Mouse (Mus musculus) forebrain, embryonic 11.5 days (tissue): ENCODE results near the gene Ulk2. TPM values are rescaled to one million over a fixed set of nuclear protein-coding genes. Genes with fewer than 3 reads are reported as not detected.
A peak's percentile ranks its signal among the peaks of the same experiment; 100 is the strongest.
"Not testable (repeated sequence)": the region's sequence is repeated elsewhere in the genome, so short reads cannot be mapped to it uniquely, and the experiment has no call there.

Experiments used
- ATAC-seq: fragments of 200-750 bp; cut with Nextera tagmentation; replicated peaks from 2 replicates; pipeline ENCODE4 v1.8.0; 2017; ENCODE audit warnings: moderate TSS enrichment; ENCODE audit not compliant: low FRiP score
- DNase-seq: peaks from one replicate; pipeline ENCODE4 v3.0.0-alpha.2; 2017; ENCODE audit warnings: low spot score
- H3K27ac ChIP-seq: fragments of 300-500 bp; sonication (generic); 2 replicates; pipeline ENCODE4 v1.5.1; 2014; ENCODE audit warnings: low read depth, low read length
- H3K27me3 ChIP-seq: fragments of 300-500 bp; sonication (generic); 2 replicates; pipeline ENCODE4 v1.6.1; 2014; ENCODE audit warnings: mild to moderate bottlenecking, low read length, mixed read lengths; ENCODE audit not compliant: control insufficient read depth, insufficient read depth
- H3K36me3 ChIP-seq: fragments of 300-500 bp; sonication (generic); 2 replicates; pipeline ENCODE4 v1.6.1; 2014; ENCODE audit warnings: mild to moderate bottlenecking, low read length, moderate library complexity, mixed read lengths; ENCODE audit not compliant: control insufficient read depth, insufficient read depth
- H3K4me1 ChIP-seq: fragments of 300-500 bp; sonication (generic); replicated peaks from 2 replicates; pipeline ENCODE4 v1.6.1; 2014; ENCODE audit warnings: low read length, mixed read lengths; ENCODE audit not compliant: control insufficient read depth, insufficient read depth
- H3K4me2 ChIP-seq: fragments of 300-500 bp; sonication (generic); 2 replicates; pipeline ENCODE4 v1.6.1; 2014; ENCODE audit warnings: low read depth, mild to moderate bottlenecking, low read length, moderate library complexity, mixed read lengths; ENCODE audit not compliant: severe bottlenecking
- H3K4me3 ChIP-seq: fragments of 300-500 bp; sonication (generic); 2 replicates; pipeline ENCODE4 v1.5.1; 2014; ENCODE audit warnings: low read depth, low read length
- H3K9ac ChIP-seq: fragments of 300-500 bp; sonication (generic); 2 replicates; pipeline ENCODE4 v1.6.1; 2014; ENCODE audit warnings: low read length
- H3K9me3 ChIP-seq: fragments of 300-500 bp; sonication (generic); 2 replicates; pipeline ENCODE4 v1.6.1; 2016; ENCODE audit warnings: low read length, mixed read lengths; ENCODE audit not compliant: control insufficient read depth
- WGBS: fragments of 180-500 bp; shearing (Covaris S2); extraction: QIAGEN DNeasy Blood & Tissue Kit; methylation state at CpG from one replicate; pipeline ENCODE4 v1.1.7; 2014; 5-methylcytosine and 5-hydroxymethylcytosine counted together
- polyA plus RNA-seq: library from polyadenylated mRNA; unstranded; fragments of >200 nt; fragmentation: Nextera tagmentation; extraction: Ambion mirVana; gene quantifications from 2 replicates; pipeline ENCODE4 v1.2.1, GENCODE M21; 2014

The Ulk2 gene
- polyA plus RNA-seq, 1 experiment from 2014 or later, result 28.8 TPM

DNA sequence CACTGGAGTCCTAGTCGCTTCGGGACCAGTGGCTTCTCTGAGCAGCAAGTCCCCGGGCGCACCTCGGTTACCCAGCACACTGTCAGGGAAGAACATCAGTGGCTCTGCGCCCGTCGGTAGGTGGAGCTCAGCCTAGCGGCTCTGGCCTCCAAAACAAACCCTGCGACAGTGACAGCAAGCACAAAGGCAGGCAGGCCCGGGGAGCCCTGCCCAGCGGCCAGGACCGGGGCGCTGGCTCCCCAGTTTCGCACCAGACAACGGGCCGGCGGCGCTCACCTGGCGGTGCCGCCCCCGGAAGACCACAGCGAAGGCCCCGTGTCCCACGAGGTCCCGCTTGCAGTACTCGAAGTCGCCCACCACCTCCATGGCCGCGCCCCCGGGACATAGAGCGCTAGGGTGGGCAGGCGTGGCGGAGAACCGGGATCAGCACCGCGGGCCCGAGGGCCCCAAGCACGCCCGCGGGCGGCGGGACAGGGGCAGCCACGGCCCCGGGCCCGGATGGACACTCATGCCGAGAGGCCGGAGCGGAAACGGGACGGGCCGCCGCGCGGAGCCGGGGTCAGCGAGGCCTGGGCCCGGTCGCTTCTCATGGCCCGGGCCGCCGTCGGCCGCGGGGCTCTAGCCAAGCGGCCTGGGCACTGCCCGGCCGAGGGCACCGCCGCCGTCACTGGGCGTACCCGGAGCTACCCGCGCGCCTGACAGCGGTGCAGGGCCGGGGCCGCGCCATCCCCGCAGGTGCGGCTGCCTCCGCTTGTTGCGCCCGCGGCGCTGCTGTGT lies 474 bp downstream of the Ulk2 start:
- peak; percentile 91 for DNase-seq
- Histone ChIP-seq H3K4me3 (peak overlapping the region; percentile 94), H3K4me2 (peak overlapping the region; percentile 78), H3K27ac (peak overlapping the region; percentile 86), H3K36me3 (no peaks in the 10 kb centered on the region), H3K4me1 (no peaks in the 10 kb centered on the region), H3K27me3 (no peaks in the 10 kb centered on the region), H3K9me3 (no peaks in the 10 kb centered on the region), H3K9ac (peak overlapping the region; percentile 98)
- peak; percentile 83 for ATAC-seq
- under 1% methylated on average over 87 of the region's 87 CpGs for WGBS

DNA sequence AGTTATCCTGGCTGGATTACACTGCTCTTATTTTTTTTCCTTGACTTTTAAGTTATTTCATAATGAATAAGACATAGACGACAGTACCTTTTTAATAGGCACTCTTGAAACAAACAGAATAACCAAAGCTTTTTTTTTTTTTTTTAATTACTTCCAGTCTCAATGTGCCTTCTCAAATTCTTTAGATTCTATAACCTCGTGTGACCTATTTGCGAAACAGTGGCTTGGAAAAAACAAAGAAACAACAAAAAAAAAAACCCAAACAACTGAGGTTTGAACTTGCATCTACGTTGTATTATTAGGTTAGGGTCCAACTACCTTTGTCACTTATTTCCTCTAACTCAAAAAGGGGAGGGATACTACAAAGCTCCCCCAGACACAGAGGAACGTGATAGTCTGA lies 1.2 kb downstream of the Ulk2 start:
- H3K36me3 ChIP-seq, result no peaks in the 10 kb centered on the region
- H3K4me2 ChIP-seq, result peak overlapping the region; percentile 78
- 11% methylated on average over 5 of the region's 5 CpGs for WGBS
- DNase-seq, result no peak
- H3K4me3 ChIP-seq, result peak overlapping the region; percentile 94
- peak overlapping the region; percentile 98 for H3K9ac ChIP-seq
- no peaks in the 10 kb centered on the region for H3K9me3 ChIP-seq
- H3K27me3 ChIP-seq, result no peaks in the 10 kb centered on the region
- ATAC-seq, result no peak
- no peak overlapping the region for H3K27ac ChIP-seq
- no peaks in the 10 kb centered on the region for H3K4me1 ChIP-seq

DNA sequence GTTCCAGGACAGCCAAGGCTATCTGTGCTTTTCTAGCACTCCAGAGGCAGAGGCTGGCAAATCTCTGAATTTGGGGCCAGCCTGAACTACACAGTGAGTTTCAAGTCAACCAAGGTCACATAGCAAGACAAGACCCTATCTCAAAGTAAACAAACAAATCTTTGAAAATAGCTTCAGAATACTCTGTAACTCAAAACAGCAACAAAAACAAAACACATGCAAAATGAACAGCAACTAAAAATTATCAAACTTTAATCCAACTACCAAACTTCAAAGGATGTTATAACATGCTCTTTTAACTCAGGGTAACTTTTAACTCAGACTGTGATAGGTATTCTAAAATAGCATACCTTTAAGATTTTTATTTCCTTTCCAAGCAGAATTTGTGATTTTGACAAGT lies 2.0 kb downstream of the Ulk2 start:
- H3K9me3 ChIP-seq, result no peaks in the 10 kb centered on the region
- H3K27me3 ChIP-seq, result no peaks in the 10 kb centered on the region
- H3K36me3 ChIP-seq, result no peaks in the 10 kb centered on the region
- no peak overlapping the region for H3K4me3 ChIP-seq
- H3K9ac ChIP-seq, result no peak overlapping the region
- DNase-seq (no peak), ATAC-seq (no peak)
- H3K27ac ChIP-seq, result no peak overlapping the region
- H3K4me2 ChIP-seq, result no peak overlapping the region
- H3K4me1 ChIP-seq, result no peaks in the 10 kb centered on the region

DNA sequence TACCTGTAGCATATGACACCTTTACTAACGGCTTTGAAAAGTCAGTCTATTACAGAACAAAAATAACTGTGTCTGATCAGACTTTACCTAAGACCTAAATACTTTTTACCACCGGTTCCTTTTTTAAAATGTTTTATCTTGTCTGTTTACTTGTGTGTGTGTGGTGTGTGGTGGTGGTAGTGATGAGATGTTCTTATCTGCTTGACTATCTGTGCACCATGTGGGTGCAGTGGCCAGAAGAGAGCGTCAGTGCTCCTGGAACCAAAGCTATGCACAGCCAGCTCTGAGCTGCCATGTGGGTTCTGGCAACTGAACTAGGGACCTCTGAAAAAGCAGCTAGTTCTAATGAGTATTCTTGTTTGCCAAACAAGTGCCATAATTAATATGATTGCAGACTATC lies 3.7 kb downstream of the Ulk2 start:
- Histone ChIP-seq H3K9me3 (no peaks in the 10 kb centered on the region), H3K9ac (no peak overlapping the region), H3K4me2 (no peak overlapping the region), H3K4me1 (no peaks in the 10 kb centered on the region), H3K4me3 (no peak overlapping the region), H3K36me3 (no peaks in the 10 kb centered on the region), H3K27ac (no peak overlapping the region), H3K27me3 (no peaks in the 10 kb centered on the region)
- DNase-seq, result no peak
- 83% methylated on average over 3 of the region's 3 CpGs for WGBS
- no peak for ATAC-seq

DNA sequence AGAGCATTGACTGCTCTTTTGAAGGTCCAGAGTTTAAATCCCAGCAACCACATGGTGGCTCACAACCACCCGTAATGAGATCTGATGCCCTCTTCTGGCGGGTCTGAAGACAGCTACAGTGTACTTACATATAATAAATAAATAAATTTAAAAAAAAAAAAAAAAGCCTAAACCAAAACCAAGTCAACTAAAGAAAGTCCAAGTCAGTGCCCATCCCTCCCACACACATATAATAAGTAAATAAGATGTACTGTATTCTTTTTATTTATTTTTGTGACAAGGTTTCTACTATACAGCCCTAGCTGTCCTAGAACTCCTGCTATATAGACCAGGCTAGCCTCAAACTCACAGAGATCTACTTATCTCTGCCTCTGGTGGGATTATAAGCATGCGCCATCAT lies 14.2 kb downstream of the Ulk2 start:
- DNase-seq, H3K9me3 ChIP-seq, H3K27ac ChIP-seq, H3K27me3 ChIP-seq, H3K4me1 ChIP-seq, H3K4me3 ChIP-seq, H3K9ac ChIP-seq, H3K36me3 ChIP-seq, ATAC-seq, H3K4me2 ChIP-seq: not testable (repeated sequence)
- 70% methylated on average over 3 of the region's 3 CpGs for WGBS

DNA sequence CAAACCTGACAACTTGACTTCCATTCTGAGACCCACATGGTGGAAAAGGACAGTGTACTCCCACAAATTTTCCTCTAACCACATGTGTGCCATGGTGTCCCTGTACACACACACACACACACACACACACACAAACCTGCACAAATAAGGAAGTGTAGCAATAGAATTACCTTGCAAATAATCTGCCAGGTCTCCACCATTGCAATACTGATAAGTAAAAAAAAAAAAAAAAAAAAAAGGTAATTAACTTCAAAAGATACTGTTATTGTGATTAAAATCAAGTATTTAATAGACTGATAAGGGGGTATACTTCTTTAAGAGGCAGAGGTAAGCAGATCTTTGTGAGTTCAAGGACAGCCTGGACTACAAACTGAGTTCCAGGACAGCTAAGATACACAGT lies 14.9 kb downstream of the Ulk2 start:
- Histone ChIP-seq H3K4me1 (no peaks in the 10 kb centered on the region), H3K4me2 (no peak overlapping the region), H3K4me3 (no peak overlapping the region), H3K27ac (no peak overlapping the region), H3K9ac (no peak overlapping the region), H3K9me3 (no peaks in the 10 kb centered on the region), H3K36me3 (no peaks in the 10 kb centered on the region; the same call in 1 of the 2 replicates), H3K27me3 (no peaks in the 10 kb centered on the region)
- no peak for DNase-seq
- ATAC-seq, result no peak

DNA sequence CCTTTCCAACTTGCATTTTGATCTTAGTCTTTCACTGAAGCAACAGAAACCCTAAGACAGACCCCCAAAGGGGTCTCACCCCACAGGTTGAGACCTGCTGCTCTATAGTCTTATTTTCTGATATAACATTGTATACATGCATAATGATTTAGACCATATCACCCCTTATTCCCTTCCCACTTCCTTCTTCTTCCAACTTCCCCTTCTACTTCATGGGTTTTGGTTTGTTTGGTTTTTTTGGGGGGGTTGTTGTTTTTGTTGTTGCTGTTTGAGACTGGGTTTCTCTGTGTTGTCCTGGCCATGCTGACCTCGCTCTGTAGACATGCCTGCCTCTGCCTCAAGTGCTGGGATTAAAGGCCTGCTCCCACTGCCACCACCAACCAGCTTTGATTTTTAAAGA lies 15.7 kb downstream of the Ulk2 start:
- Histone ChIP-seq H3K9me3 (no peaks in the 10 kb centered on the region), H3K4me2 (no peak overlapping the region), H3K27ac (no peak overlapping the region), H3K9ac (no peak overlapping the region), H3K36me3 (no peaks in the 10 kb centered on the region; the same call in 1 of the 2 replicates), H3K27me3 (no peaks in the 10 kb centered on the region), H3K4me1 (no peaks in the 10 kb centered on the region), H3K4me3 (no peak overlapping the region)
- ATAC-seq (no peak), DNase-seq (no peak)
- WGBS, result 97% methylated on average over 1 of the region's 1 CpGs

DNA sequence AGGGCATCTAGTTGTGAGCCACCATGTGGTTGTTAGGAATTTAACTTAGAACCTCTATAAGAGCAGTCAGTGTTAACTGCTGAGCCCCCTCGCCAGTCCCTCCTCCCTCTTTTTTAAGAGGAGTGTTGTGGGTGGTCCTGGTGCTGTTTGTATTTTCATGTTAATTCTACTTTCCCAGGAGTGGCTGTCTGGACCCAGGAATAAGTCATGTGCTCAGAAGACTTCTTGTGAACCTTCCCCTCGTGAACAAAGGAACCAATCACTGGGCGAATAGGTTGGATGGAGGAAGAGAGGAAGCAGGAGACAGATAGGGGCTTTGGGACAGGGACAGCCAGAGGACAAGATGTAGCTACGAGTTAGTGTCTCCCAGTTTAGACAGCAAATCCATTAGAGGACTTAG lies 45.1 kb downstream of the Ulk2 start:
- whole genome bisulfite sequencing, result 29% methylated on average over 4 of the region's 4 CpGs
- no peak for ATAC-seq
- H3K27ac ChIP-seq, result no peak overlapping the region
- DNase-seq, result no peak
- no peak overlapping the region for H3K4me3 ChIP-seq
- no peak overlapping the region for H3K9ac ChIP-seq
- no peak overlapping the region for H3K4me2 ChIP-seq
- H3K9me3 ChIP-seq, result no peaks in the 10 kb centered on the region
- 0 out of 2 replicates have a peak, but pooled peaks cover 3% of the 10 kb centered on the region for H3K4me1 ChIP-seq
- no peaks in the 10 kb centered on the region for H3K36me3 ChIP-seq
- H3K27me3 ChIP-seq, result no peaks in the 10 kb centered on the region

DNA sequence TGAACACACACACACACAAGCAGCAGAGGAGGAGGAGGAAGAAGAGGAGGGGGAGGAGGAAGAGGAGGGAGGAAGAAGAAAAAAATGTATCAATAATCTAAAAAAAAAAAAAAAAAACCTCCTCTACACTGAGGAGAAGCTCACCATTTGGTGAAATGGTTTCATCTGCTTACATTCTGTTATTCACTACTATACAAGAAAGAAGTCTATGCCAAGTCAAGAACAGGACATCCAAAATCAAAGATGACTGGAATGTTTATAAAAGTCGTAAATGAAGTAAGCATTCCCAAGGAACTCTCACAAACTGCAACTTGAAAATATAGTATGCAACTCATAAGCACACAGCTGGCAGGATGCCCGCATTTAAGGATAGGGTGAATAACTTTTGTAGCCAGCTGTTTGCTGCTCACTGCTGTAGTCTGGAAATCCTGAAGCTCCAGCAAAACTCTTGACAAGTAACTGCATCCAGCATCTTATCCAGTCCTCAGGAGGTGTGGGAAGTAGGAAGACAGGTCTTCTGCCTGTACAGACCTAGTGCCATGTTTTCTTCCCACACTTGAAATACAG lies 46.2 kb downstream of the Ulk2 start:
- H3K9ac ChIP-seq, result no peak overlapping the region
- WGBS, result 95% methylated on average over 2 of the region's 2 CpGs
- ATAC-seq, result no peak
- no peak overlapping the region for H3K4me2 ChIP-seq
- no peak overlapping the region for H3K4me3 ChIP-seq
- no peaks in the 10 kb centered on the region for H3K36me3 ChIP-seq
- H3K9me3 ChIP-seq, result no peaks in the 10 kb centered on the region
- H3K27me3 ChIP-seq, result no peaks in the 10 kb centered on the region
- DNase-seq, result no peak
- H3K27ac ChIP-seq, result no peak overlapping the region
- H3K4me1 ChIP-seq, result 0 out of 2 replicates have a peak, but pooled peaks cover 3% of the 10 kb centered on the region
